Mouse (Mus musculus) cerebellum, adult 2 months (tissue): Measurements from ENCODE around the gene Rars.
"Not testable (repeated sequence)": the region's sequence is repeated elsewhere in the genome, so short reads cannot be mapped to it uniquely, and the experiment has no call there.

ENCODE experiments used
- CTCF ChIP-seq: fragments of 200-500 bp; IDR thresholded peaks from 2 replicates; pipeline ENCODE4 v1.5.1; 2011; ENCODE audit warnings: low read depth, mild to moderate bottlenecking, control low read depth, low read length, moderate library complexity, borderline replicate concordance; ENCODE audit not compliant: insufficient read depth
- POLR2A ChIP-seq: fragments of 200-500 bp; IDR thresholded peaks from 2 replicates; pipeline ENCODE4 v1.6.1; 2011; ENCODE audit warnings: low read length, control low read depth, borderline replicate concordance; ENCODE audit not compliant: insufficient read depth

DNA sequence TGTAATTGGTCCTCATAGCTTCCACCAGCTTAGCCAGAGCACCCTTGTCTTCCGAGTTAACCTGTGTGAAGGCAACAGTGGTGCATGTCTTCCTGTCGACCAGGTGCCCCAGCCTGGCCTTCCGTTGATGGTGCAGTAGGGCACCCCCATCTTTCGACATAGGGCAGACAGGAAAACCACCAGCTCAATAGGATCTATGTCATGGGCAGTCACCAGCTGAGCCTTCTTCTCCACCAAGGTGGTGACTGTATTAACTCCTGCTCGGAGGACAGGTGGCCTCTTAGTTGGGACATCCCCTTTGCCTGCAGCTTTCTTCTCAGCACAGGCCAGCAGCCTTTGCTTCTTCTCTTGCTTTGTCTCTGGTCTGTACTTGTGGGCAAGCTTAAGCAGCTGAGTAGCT is 41.5 kb downstream of the Rars start:
- not testable (repeated sequence) for TF ChIP-seq CTCF, POLR2A
